Mouse (Mus musculus): ENCODE measurements around the gene Tbca.

Tbca gene

DNA sequence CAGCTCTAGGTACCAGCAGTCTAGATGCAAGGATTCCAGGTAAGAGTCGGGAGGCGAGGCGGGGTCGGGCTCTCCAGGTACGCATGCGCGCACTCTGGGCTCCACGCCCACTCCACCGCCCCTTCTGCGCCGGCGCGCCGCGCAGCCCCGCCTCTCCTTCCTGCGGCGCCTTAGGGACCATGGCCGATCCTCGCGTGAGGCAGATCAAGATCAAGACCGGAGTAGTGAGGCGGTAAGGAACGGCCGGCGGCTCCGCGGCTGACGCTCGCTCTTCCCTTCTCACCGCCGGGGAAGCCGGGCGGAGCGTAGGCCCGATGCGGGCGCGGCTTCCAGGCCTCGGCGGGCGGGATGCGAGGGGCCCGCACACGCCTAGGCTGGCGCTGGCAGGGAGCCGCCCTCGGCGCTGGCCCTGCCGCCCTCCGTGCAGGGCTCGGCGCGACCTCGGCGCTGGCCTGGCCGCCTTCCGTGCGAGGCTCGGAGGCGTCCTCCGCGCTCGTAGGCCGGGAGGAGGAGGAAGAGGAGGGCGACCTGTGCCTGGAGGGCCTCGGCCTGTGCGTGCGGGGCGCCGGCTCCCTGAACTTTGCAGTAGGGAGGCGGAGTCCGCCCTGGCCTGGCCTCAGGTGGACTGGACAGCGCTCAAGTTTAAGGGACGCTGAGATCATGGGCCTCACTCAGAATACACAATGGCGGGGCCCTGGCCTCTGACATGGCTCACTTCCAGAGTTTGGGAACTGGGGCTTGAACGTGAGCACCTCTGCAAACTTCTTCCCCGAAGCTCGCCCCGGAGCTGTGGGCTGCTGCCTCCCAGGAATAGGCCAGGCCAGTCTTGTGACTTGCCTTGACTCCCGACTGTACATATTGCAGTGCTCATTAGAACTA, at the start of gene Tbca:
Gene Tbca, plus strand, starts transcription at position 140 of the 879 bp plus-strand sequence.
- peak; percentile 69 for DNase-seq (ENCODE audit: low read depth)

DNA sequence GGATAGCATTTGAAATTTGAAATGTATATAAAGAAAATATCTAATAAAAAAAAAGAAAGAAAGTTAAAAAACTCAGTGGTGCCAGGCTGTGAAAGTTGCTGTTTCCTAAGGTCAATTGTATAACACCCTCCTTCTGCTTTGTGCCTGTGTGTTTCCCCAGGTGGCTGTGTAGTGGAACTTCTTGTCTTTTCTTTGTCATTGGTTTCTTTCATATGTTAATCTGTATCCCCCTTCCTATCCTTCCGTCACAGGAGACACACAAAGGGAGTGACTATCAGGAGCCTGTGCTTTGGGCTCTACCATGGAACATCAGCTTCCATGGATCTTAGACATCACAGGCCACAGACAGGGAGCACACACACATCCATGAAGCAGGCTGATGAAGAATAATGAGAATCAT, 43.5 kb upstream of the Tbca start:
- DNase-seq (ENCODE audit: low read depth), result no peak

DNA sequence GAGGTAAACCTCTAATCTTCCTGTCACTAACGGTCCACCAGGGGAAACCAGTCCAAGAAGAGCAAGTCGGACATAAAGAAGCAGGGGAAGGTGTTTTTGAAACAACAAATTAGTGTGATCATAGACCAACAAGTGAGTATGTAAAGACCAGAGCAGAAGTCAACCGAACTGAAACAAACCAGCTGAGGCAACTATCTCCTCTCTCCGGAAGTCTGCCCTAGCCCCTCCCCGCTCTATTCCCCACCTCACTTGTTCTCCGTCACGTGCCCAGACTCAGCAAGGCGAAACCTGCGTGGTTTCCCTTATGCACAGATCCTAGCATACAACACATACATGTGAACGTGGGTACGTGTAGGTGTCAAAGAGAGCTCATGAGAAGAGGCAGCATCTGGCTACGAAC, 22.9 kb upstream of the Tbca start:
- DNase-seq (ENCODE audit: low read depth), result no peak

DNA sequence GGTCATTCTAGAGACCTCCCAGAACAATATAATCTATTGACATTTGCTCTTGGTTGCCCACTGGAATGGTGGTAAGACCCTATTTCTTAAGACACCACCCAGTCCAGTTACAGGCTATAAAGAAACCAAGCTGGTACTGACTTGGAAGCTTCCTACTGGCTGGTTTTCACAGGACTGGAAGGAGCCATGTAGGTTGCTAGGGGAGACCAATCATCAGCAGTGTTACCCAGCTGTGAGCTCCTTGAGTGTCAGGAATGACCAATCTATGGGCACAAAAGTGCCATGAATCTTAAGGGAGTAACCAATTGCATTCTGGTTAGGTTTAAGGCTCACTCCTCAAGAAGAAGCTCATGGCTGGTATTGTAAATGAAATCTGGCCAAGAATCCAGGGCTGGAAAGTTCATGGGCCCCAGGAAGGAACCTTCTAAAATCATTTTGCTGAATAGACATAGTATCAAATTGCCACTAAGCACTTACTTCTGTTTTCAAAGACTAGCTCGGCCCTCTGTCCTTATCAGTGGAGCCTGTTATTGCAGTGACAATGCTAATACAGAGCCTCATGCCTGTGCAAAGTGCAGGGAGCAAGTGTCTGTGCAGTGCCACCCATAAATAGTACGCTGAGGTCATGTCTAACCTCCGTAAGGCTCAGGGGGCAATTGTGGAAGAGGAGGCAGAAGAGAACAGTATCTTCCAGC, 20.1 kb upstream of the Tbca start:
- DNase-seq (ENCODE audit: low read depth), result no peak

DNA sequence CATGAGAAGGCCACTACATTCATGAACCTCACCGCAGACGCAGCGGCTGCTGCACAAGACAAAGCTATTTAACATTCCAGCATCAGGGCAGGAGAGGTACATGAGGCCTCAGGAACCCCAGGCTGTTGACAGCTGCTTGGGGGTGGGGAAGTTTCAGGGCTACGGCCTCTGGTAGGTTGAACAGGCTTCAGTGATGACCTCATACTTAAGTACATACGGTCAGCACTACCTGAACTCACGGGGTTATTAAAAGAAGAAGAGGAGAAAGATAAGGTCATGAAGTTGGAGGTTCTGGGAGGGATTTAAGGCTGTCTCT, 19.6 kb upstream of the Tbca start:
- no peak for DNase-seq (ENCODE audit: low read depth)

DNA sequence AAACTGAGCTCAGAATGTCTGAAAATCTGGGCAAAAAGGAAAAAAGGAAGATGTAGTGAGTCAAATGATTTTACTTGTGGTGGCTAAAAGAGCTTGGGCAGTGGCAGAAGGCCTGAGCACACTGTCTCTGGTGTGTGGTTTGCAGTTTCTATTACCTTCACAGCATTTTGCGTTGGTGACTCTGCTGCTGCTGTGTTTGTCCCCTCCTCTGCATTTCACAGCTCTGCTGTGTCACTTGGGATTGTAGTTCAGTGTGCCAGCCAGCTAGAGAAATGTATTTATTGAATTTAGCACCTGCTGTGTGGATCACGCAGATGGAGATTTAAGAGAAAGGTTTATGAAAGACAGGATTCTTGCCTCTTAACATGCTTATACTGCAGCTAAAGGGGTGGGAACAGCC, 1.8 kb upstream of the Tbca start:
- DNase-seq (ENCODE audit: low read depth), result no peak

DNA sequence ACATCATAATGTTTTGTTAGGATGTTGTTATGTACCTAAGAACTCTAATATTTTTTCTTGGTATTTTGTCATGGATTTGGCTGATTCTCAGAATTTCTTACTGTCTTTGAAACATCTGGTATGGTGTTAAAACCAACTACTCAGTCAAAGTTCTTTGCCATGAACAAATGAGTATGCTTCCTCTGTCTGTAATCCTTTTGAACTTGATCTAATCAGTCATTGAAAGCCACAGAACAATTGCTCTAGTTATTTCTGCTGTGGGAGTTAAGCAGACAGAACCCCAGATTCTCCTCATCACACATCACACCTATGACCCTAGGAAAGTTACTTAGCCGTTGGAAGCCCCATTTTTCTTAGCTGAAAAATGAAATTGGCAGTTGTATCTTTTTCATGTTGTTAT, 6.0 kb downstream of the Tbca start:
- DNase-seq (ENCODE audit: low read depth), result no peak

DNA sequence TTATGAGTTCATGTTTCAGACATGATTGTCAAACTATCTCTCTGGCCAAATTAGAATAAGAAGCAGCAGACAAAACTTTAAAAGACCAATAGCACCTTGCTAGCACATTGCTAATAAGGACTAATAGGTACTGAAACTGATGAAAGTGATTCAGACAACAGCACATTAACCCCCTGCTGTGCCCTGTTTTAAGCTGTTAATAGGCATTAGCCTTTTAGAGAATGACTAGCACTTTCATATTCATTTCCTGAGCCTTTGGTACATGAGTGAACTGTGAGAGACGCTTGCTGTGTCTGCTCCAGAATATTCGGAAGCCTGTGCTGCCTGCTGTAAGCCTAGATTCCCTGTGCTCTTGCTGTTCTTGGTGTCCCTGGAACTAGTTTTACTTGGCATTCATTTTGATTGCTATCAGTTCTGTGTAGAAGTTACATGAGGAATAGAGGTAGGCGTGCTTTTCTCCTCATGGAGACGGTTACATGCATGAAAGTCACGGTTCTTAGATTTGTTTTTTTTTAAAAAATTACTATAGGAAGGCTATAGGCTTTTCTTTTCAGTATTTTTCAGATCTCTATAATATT, 14.9 kb downstream of the Tbca start:
- DNase-seq (ENCODE audit: low read depth), result no peak

DNA sequence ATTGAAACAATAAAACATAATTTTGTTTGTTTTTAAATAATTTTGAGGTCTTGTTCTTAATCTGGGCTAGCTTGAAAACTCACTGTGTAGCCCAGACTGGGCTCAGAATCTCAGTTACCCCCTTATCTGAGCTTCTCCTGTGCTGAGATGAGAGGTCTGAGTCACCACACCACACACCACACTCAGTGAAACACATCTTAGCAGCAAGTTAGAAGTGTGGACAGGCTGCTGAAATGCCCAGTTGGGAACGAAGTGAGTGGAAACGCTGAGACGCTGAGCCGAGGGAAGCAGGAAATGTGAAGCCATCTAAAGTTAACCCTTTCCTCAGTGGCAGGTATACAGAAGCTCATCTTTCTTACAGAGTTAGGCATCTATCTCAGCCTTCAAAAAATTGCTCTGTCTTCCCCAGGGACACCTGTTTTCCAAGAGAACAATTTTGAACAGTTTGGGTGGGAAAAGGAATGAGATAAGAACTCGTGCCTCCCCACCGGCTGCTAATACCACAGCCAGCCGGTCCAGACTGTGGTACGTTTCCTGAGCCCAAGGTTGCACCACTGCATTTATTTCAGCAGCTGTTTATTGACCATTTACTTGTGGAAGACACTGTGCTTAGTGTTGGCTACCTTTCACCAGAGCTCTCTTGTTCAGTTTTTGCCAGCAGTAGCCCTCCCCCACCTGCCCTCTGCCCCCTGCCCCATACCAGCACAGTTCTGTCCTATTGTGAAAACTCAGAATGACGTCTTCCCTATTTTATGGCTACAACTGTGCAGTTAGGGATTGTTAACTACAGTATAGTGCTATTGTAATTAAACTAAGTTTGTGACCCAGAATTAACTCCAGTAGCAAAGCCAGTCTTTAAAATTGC, 17.8 kb downstream of the Tbca start:
- peak; percentile 62 for DNase-seq (ENCODE audit: low read depth)

DNA sequence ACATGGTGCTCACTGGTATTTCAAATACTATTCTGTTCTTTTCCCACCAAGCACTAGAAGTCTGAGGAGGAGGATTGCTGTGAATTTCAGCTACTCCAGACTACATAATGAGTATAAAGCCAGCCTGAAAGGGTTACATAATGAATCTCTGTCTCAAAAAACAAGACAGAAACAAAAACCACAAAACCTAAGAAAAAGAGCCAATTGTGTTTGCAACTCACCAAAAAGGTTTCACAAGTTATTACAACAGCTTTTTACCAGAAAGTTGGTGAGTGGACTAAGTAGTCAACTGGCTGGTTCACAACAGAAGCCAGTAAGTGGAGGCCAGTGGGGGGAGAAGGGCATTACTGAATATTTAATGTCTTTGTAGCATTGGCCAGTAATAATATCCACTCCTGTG, 19.9 kb downstream of the Tbca start:
- DNase-seq (ENCODE audit: low read depth), result peak; percentile 80

DNA sequence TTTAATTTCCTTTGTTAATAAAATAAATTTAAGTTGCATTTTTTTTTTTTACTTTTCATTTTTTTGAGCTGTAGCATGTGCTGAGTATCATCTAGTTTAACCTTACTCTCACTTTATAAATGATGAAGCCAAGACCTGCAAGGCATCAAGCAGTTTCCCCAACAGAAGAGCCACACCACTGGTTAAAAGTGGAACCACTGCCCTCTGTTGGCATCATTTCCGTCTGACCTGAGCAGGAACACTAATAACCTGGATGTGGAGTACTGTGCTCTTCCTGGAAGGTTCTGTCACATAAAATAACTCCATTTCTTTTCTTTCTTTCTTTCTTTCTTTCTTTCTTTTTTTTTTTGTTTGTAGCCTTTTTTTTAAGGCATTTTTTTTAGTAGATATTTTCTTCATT, 21.0 kb downstream of the Tbca start:
- no peak for DNase-seq (ENCODE audit: low read depth)

DNA sequence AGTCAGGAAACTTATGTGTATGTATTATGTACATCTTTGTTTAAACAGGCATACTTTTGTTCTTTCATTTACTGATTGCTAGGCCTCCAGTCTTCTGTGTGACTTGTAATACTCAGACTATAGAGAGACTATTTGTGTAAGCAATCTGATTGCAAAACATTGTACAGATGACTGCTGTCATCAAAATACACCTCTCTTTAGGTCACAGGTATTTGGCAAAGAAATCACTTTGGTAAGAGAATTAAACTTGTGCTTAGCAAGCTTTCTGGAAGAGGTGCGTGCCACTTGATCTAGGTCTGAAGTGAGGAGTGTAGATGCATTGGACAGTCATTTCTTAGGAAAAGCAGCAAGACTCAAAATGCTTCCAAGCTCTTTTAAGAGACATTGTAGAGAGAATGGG, 22.7 kb downstream of the Tbca start:
- DNase-seq (ENCODE audit: low read depth), result no peak

DNA sequence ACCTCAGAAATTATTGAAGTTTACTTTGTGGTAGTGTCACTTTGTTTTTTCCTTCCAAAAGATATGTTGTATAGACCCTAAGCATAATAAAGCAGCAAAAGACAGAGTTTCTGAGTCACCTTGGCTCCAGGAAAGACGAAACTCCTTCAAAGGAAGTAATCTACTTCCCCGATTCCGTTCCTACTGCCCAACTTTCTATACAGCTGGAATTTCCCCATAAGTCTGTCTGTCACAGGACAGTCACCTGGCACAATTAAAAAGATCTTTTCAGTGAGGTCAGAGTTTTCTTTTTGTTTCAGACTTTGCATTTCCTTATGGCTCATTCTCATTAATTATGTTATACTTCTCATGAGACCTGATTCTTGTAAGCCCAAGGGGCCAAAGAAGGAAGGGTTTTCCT, 25.1 kb downstream of the Tbca start:
- DNase-seq (ENCODE audit: low read depth), result no peak

DNA sequence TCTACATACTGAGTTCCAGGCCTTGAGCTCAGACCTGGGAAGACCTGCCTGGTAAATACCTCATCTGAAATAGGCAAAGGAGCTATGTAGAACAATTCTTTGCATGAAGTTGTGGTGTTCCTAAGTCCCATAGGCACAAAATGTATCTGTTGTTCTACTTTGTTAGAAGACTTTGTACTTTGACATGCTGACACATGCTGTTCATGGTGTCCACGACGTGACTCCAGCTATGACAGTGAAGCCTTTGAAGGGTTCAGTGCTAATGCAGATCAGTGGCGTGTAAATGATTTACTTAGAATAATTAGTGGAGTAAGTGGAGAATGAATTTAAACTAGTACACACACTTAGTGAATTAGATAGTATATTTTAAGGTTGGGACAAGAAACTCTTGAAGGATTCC, 31.8 kb downstream of the Tbca start:
- DNase-seq (ENCODE audit: low read depth), result no peak

DNA sequence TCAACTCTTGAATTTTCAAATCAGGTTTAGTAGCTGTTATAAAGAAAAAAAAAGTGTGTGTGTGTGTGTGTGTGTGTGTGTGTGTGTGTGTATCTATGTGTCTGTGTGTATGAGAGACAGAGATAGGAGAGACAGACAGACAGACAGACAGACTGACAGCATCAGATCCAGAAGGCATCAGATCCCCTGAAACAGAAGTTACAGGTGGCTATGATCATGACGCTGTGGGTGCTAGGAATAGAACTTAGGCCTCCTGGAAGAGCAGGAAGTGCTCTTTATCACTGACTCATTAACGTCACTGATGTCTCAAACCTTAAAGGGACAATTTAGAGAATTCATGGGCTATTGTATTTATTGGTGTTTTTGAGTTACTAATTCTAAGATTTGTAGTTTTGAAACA, 32.2 kb downstream of the Tbca start:
- no peak for DNase-seq (ENCODE audit: low read depth)

DNA sequence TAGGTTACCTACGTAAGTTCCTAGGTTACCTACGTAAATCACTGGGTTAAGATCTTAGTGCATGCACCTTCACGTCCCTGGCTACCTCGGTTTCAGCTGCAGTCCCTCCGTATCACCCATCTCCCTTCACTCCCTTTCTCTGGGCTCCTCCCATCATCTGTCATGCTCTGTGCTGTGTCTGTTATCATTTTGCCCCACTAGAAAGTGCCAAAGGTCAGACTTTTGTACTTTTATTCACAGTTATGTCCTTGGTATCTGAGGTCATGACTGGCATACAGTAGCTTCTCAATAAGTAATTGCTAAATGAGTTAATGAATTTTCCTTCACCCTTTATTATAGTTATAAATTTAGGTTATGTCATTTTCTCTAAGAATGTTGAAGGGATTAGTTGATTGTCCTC, 37.7 kb downstream of the Tbca start:
- DNase-seq (ENCODE audit: low read depth), result no peak

DNA sequence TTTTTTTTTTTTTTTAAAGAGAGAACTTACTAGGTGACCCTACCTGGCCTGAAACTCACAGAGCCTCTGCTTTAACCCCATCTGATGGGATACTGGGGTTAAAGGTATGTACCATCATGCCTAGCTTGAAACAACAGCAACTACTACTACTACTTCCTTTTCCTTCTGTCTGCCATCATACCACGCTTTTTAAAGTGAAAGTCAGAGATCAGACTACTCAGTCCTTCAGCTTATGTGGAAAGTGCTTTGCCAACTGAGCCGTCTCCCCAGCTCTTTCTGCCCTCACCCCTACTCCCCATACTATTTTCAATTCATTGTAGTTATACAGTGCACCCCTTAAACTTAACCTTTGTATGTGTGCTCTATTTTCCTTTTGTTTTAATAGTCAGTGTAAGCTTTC, 38.3 kb downstream of the Tbca start:
- DNase-seq (ENCODE audit: low read depth), result no peak

DNA sequence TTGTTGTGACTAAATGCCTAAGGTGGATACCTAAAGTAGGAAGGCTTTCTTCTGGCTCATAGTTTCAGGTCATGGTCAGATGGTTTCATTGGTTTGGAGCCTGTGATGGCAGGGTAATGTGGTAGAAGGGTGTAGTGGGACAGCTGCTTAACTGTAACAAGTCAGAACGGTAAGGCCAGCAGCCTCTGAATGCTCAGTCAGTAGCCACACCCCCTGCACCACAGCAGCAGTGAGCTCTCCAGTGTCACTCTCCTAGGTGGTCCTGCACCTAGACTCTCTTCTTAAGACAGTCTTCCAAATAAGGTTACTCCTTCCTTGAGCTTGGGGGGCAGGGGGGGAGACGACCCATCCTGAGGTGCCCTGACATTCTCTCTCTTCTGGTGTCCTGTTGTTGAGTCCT, 39.1 kb downstream of the Tbca start:
- DNase-seq (ENCODE audit: low read depth), result no peak

DNA sequence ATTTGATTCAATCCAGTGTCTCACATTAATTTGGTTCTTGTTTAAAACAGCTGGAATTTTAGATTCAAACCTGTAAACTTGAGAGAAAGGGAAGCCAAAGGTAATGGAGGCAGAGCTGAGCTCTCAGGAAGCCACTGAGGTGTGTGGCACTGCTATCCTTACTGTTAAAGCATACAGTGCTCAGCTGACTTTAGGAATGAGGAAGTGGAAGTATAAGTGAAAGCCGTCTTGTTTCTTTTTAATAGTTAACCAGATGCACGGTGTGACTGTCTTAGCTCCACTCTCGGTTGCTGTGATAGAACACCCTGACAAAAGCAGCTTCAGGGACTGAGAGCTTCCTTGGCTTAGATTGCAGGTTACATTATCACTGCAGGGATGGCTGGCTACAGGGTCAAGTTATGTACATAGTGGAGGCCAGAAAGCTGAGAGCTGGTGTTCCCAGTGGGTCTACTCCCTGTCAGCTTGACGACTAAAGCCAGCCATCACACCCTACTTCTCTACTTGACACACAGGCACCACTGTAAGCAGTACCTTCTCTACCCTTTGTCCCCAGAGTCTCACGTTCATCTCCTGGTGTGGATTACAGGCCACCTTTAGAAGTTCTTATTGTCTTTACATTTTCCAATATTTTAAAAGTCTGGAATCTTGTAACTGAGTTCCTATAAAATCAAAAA, 49.5 kb downstream of the Tbca start:
- DNase-seq (ENCODE audit: low read depth), result no peak

DNA sequence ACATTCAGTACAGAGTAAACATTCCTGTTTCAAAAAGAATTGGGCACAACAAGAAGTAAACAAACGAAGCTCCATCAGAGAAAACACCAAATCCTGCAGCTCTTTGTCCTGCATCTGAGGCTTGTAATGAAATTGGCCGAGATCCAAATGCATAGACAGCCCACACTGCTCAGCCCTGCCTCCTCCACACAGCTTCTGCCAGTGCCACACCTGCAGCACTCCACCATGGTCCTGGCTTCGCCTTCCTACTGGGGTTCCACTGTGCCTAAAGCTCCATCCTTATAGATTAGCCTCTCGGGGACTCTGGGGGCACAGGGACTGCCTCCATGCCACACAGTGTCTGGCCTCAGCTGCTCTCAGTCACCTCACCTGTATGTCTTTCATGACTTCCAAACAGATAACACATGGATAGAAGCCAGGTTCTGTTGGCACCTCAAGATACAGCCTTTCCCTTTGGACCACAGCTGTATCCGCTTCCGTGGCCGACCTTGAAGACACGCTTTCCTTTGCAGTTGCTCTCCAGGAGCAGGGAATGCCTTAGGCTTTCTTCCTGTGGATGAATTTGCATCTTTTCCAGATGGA, 50.1 kb downstream of the Tbca start:
- no peak for DNase-seq (ENCODE audit: low read depth)

DNA sequence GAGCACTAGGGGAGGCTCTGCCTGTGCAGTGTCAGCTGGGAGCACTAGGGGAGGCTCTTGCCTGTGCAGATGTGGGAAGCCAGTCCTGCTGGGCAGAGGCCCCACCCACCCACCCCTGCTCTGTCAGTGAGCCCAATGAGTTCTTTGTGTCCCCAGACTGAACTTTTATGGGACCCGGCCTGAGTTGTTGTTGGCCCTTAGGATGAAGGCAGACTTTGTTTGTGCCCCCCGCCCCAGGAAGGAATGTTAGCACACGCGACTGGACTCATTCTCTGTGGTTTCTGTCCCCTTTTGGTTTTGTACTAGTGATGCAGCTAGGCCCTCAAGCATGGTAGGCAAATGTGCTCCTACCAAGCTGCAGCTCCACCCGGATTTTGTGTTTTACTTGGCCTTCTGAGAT, 54.5 kb downstream of the Tbca start:
- no peak for DNase-seq (ENCODE audit: low read depth)

DNA sequence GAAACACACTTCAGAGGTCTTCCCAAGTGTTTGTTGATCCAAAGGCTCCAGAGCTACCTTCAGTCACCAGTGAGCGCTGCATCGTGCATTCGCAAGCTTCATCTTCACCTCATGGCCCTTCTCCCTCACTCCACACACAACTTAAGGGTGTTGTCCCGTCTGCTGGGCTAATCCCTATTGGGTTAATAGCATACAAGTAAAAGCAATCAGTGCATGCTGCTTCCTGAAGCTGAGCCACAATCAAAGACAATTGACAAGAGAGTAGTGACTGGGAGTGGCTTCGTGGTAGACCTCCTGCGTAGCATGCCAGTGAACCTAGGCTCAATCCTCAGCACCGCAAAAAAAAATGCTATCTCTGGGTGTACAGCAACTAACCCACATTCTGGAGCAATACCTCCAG, 59.2 kb downstream of the Tbca start:
- DNase-seq (ENCODE audit: low read depth), result no peak

Data from fibroblast of lung, adult 2 months (primary cell).